Mouse (Mus musculus) liver, postnatal 0 days (tissue): ENCODE measurements around the gene Uri1.

Source experiments
- CTCF ChIP-seq: sonication (generic); IDR thresholded peaks from 2 replicates; pipeline ENCODE4 v1.5.1; 2016; ENCODE audit warnings: antibody characterized with exemption, low read depth
- EP300 ChIP-seq: IDR thresholded peaks from 2 replicates; pipeline ENCODE4 v1.6.1; 2016; ENCODE audit warnings: antibody characterized with exemption, low read depth, mild to moderate bottlenecking

- no peak for TF ChIP-seq CTCF
- TF ChIP-seq EP300: no peak
These were observed 86.9 kb downstream of the Uri1 start for GRCm38 (mm10) chr7:37936459-37936858.
